Mouse (Mus musculus): ENCODE results near the gene Gm3625.

Gene Gm3625

GRCm38 (mm10) chr12:4592541-4593165, at the start of gene Gm3625, which contains the start of gene Itsn2:
Gm3625 (minus strand) TSS chr12:4592927.
Itsn2 (plus strand) TSS chr12:4592638.
- DNase-seq (ENCODE audit: low spot score) = peak; percentile 72

GRCm38 (mm10) chr12:4640737-4641136, 48.0 kb upstream of the Gm3625 start:
- no peak for DNase-seq (ENCODE audit: low spot score)

- no peak for DNase-seq (ENCODE audit: low spot score)
Measured at GRCm38 (mm10) chr12:4638438-4638837, 45.7 kb upstream of the Gm3625 start.

GRCm38 (mm10) chr12:4632957-4633356, 40.2 kb upstream of the Gm3625 start:
- no peak for DNase-seq (ENCODE audit: low spot score)

- no peak for DNase-seq (ENCODE audit: low spot score)
Measured at GRCm38 (mm10) chr12:4624201-4624600, 31.5 kb upstream of the Gm3625 start.

- DNase-seq (ENCODE audit: low spot score) = no peak
Measured at GRCm38 (mm10) chr12:4614722-4615121, 22.0 kb upstream of the Gm3625 start.

- no peak for DNase-seq (ENCODE audit: low spot score)
Measured at GRCm38 (mm10) chr12:4606625-4607024, 13.9 kb upstream of the Gm3625 start.

GRCm38 (mm10) chr12:4599713-4600112, 7.0 kb upstream of the Gm3625 start:
- no peak for DNase-seq (ENCODE audit: low spot score)

- DNase-seq (ENCODE audit: low spot score) = no peak
Measured at GRCm38 (mm10) chr12:4598666-4599428, 6.1 kb upstream of the Gm3625 start.

GRCm38 (mm10) chr12:4595055-4595454, 2.3 kb upstream of the Gm3625 start:
- peak; percentile 28 for DNase-seq (ENCODE audit: low spot score)

GRCm38 (mm10) chr12:4593930-4594391, 1.2 kb upstream of the Gm3625 start:
- no peak for DNase-seq (ENCODE audit: low spot score)

- DNase-seq (ENCODE audit: low spot score) = peak; percentile 51
Measured at GRCm38 (mm10) chr12:4593166-4593929, 621 bp upstream of the Gm3625 start.

GRCm38 (mm10) chr12:4592025-4592424, 702 bp downstream of the Gm3625 start:
- DNase-seq (ENCODE audit: low spot score) = no peak

- peak; percentile 57 for DNase-seq (ENCODE audit: low spot score)
Measured at GRCm38 (mm10) chr12:4588603-4589002, 4.1 kb downstream of the Gm3625 start.

- DNase-seq (ENCODE audit: low spot score) = no peak
Measured at GRCm38 (mm10) chr12:4587846-4588245, 4.9 kb downstream of the Gm3625 start.

- no peak for DNase-seq (ENCODE audit: low spot score)
Measured at GRCm38 (mm10) chr12:4582326-4582725, 10.4 kb downstream of the Gm3625 start.

GRCm38 (mm10) chr12:4574065-4574464, 18.7 kb downstream of the Gm3625 start:
- DNase-seq (ENCODE audit: low spot score) = no peak

- peak; percentile 83 for DNase-seq (ENCODE audit: low spot score)
Measured at GRCm38 (mm10) chr12:4571864-4572263, 20.9 kb downstream of the Gm3625 start.

- DNase-seq (ENCODE audit: low spot score) = peak; percentile 20
Measured at GRCm38 (mm10) chr12:4558475-4559279, 34.0 kb downstream of the Gm3625 start.

- DNase-seq (ENCODE audit: low spot score) = no peak
Measured at GRCm38 (mm10) chr12:4558013-4558412, 34.7 kb downstream of the Gm3625 start.

- no peak for DNase-seq (ENCODE audit: low spot score)
Measured at GRCm38 (mm10) chr12:4557436-4557835, 35.3 kb downstream of the Gm3625 start.

- DNase-seq (ENCODE audit: low spot score) = no peak
Measured at GRCm38 (mm10) chr12:4556891-4557290, 35.8 kb downstream of the Gm3625 start.
